Mouse (Mus musculus) liver, embryonic 12.5 days (tissue): ENCODE data around the gene Gm5128. TPM values are rescaled to one million over a fixed set of nuclear protein-coding genes. Genes with fewer than 3 reads are reported as not detected.
"Not testable (repeated sequence)": the region's sequence is repeated elsewhere in the genome, so short reads cannot be mapped to it uniquely, and the experiment has no call there.

ENCODE experiments used
- ATAC-seq: fragments of 200-750 bp; cut with Nextera tagmentation; 2 replicates; pipeline ENCODE4 v1.8.0; 2017; ENCODE audit warnings: moderate number of reproducible peaks, mild to moderate bottlenecking, moderate library complexity
- H3K27ac ChIP-seq: fragments of 300-500 bp; sonication (generic); 2 replicates; pipeline ENCODE4 v1.5.1; 2016; ENCODE audit warnings: mild to moderate bottlenecking
- H3K27me3 ChIP-seq: fragments of 300-500 bp; sonication (generic); replicated peaks from 2 replicates; pipeline ENCODE4 v1.6.1; 2016; ENCODE audit warnings: mild to moderate bottlenecking, moderate library complexity
- H3K36me3 ChIP-seq: fragments of 300-500 bp; sonication (generic); 2 replicates; pipeline ENCODE4 v1.6.1; 2016; ENCODE audit warnings: mild to moderate bottlenecking, moderate library complexity
- H3K4me1 ChIP-seq: fragments of 300-500 bp; sonication (generic); 2 replicates; pipeline ENCODE4 v1.6.1; 2016
- H3K4me2 ChIP-seq: fragments of 300-500 bp; sonication (generic); 2 replicates; pipeline ENCODE4 v1.6.1; 2016; ENCODE audit warnings: mild to moderate bottlenecking, moderate library complexity
- H3K4me3 ChIP-seq: fragments of 300-500 bp; sonication (generic); 2 replicates; pipeline ENCODE4 v1.5.1; 2016; ENCODE audit warnings: mild to moderate bottlenecking, moderate library complexity
- H3K9ac ChIP-seq: fragments of 300-500 bp; sonication (generic); 2 replicates; pipeline ENCODE4 v1.6.1; 2016; ENCODE audit warnings: mild to moderate bottlenecking, moderate library complexity
- H3K9me3 ChIP-seq: fragments of 300-500 bp; sonication (generic); replicated peaks from 2 replicates; pipeline ENCODE4 v1.6.1; 2016; ENCODE audit warnings: mild to moderate bottlenecking, moderate library complexity
- WGBS: fragments of 180-500 bp; shearing (Covaris S2); methylation state at CpG from one replicate; pipeline ENCODE4 v1.1.7; 2016; ENCODE audit not compliant: insufficient replicate concordance; 5-methylcytosine and 5-hydroxymethylcytosine counted together
- polyA plus RNA-seq: library from polyadenylated mRNA; unstranded; fragments of >200 nt; fragmentation: Nextera tagmentation; extraction: Ambion mirVana; gene quantifications from 2 replicates; pipeline ENCODE4 v1.2.1, GENCODE M21; 2016

Gm5128 gene
- polyA plus RNA-seq: not detected in 2 replicates

GRCm38 (mm10) chrX:135372984-135373383 lies at the start of gene Gm5128:
TSS of gene Gm5128 (plus strand) at chrX:135373284.
- no CpG with 5 or more reads among the region's 15 CpGs for WGBS
- H3K4me3 ChIP-seq, H3K9ac ChIP-seq, H3K4me2 ChIP-seq, H3K9me3 ChIP-seq, ATAC-seq, H3K4me1 ChIP-seq, H3K27me3 ChIP-seq, H3K36me3 ChIP-seq, H3K27ac ChIP-seq: not testable (repeated sequence)

GRCm38 (mm10) chrX:135360685-135361084 lies 12.4 kb upstream of the Gm5128 start:
- not testable (repeated sequence) for H3K27ac ChIP-seq, H3K27me3 ChIP-seq, H3K4me3 ChIP-seq, H3K4me1 ChIP-seq, H3K36me3 ChIP-seq, H3K9ac ChIP-seq, H3K9me3 ChIP-seq, H3K4me2 ChIP-seq, ATAC-seq
- WGBS: 29% methylated on average over 3 of the region's 6 CpGs

- H3K27me3 ChIP-seq, H3K4me2 ChIP-seq, H3K9ac ChIP-seq, H3K4me1 ChIP-seq, H3K27ac ChIP-seq, H3K36me3 ChIP-seq, H3K9me3 ChIP-seq, ATAC-seq, H3K4me3 ChIP-seq: not testable (repeated sequence)
- WGBS: no CpG with 5 or more reads among the region's 4 CpGs
Measured at GRCm38 (mm10) chrX:135361943-135362342, 11.1 kb upstream of the Gm5128 start.

- WGBS: no CpG with 5 or more reads among the region's 3 CpGs
- H3K27me3 ChIP-seq, H3K9ac ChIP-seq, H3K27ac ChIP-seq, H3K4me3 ChIP-seq, H3K4me1 ChIP-seq, H3K9me3 ChIP-seq, H3K36me3 ChIP-seq, H3K4me2 ChIP-seq, ATAC-seq: not testable (repeated sequence)
Measured at GRCm38 (mm10) chrX:135403578-135403977, 30.5 kb downstream of the Gm5128 start.

- not testable (repeated sequence) for H3K4me2 ChIP-seq, H3K9me3 ChIP-seq, ATAC-seq, H3K27me3 ChIP-seq, H3K27ac ChIP-seq, H3K4me3 ChIP-seq, H3K9ac ChIP-seq, H3K4me1 ChIP-seq, H3K36me3 ChIP-seq
- 33% methylated on average over 3 of the region's 7 CpGs for WGBS
Measured at GRCm38 (mm10) chrX:135421203-135421602, 48.1 kb downstream of the Gm5128 start.

GRCm38 (mm10) chrX:135421824-135422223 lies 48.7 kb downstream of the Gm5128 start:
- H3K4me3 ChIP-seq, H3K27ac ChIP-seq, H3K4me1 ChIP-seq, H3K36me3 ChIP-seq, H3K27me3 ChIP-seq, H3K9ac ChIP-seq, ATAC-seq, H3K4me2 ChIP-seq, H3K9me3 ChIP-seq: not testable (repeated sequence)

GRCm38 (mm10) chrX:135422473-135422872 lies 49.4 kb downstream of the Gm5128 start:
- not testable (repeated sequence) for H3K27ac ChIP-seq, H3K4me3 ChIP-seq, H3K9me3 ChIP-seq, H3K27me3 ChIP-seq, H3K9ac ChIP-seq, H3K36me3 ChIP-seq, H3K4me2 ChIP-seq, H3K4me1 ChIP-seq, ATAC-seq
- WGBS: no CpG with 5 or more reads among the region's 4 CpGs

Other genes starting within 250 kb of the Gm5128 start
- not detected in 2 replicates for gene Gm15023, start 195.7 kb upstream of the Gm5128 start, polyA plus RNA-seq
- 0.18 TPM in 1 of 2 replicates, not detected in the other for gene Tceal6, start 162.6 kb upstream of the Gm5128 start, polyA plus RNA-seq
- not detected in 2 replicates for gene Pramel3, start 71.0 kb upstream of the Gm5128 start, polyA plus RNA-seq
- gene Gm7903, start 60.6 kb downstream of the Gm5128 start, polyA plus RNA-seq: not detected in 2 replicates
- gene AV320801, start 121.3 kb downstream of the Gm5128 start, polyA plus RNA-seq: not detected in 2 replicates
- not detected in 2 replicates for gene Nxf7, start 225.5 kb downstream of the Gm5128 start, polyA plus RNA-seq